Mouse (Mus musculus) adrenal gland (tissue): ENCODE measurements around the gene Gpr88.
"Not testable (repeated sequence)": the region's sequence is repeated elsewhere in the genome, so short reads cannot be mapped to it uniquely, and the experiment has no call there.

ENCODE experiments used
- intact Hi-C: fragments of 180-260 bp; cut with DNase I; formaldehyde crosslinking; loops from one replicate; pipeline ENCODE4 v1.15.1; 2025

Gene Gpr88

GRCm38 (mm10) chr3:116244476-116244875, 8.8 kb downstream of the Gpr88 start:
- intact Hi-C loops, result no loop called here

GRCm38 (mm10) chr3:116242685-116243084, 10.6 kb downstream of the Gpr88 start:
- intact Hi-C loops, result no loop called here

DNA sequence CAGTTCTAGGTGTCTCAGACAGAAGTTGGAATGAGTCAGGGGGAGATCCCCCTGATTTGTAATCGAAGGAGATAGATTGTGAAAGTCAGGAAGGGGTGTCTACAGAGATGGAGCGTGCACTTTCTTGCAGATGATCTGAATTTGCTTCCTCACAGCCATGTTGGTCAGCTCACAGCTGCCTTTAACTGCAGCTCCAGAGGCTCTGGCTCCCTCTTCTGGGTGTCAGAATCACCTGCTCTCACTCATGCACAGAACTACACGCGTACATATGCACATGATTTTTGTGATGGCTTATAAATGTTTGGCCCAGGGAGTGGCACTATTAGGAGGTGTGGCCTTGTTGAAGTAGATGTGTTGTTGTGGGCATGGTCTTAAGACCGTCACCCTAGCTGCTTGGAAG, 15.8 kb downstream of the Gpr88 start:
- intact Hi-C loops, result no loop called here

GRCm38 (mm10) chr3:116236856-116237255, 16.4 kb downstream of the Gpr88 start:
- intact Hi-C loops, result no loop called here

GRCm38 (mm10) chr3:116233515-116233914, 19.8 kb downstream of the Gpr88 start:
- intact Hi-C loops, result no loop called here

GRCm38 (mm10) chr3:116232763-116233162, 20.5 kb downstream of the Gpr88 start:
- intact Hi-C loops, result no loop called here

- intact Hi-C loops, result no loop called here
Observed at GRCm38 (mm10) chr3:116229336-116229735, 24.0 kb downstream of the Gpr88 start.

DNA sequence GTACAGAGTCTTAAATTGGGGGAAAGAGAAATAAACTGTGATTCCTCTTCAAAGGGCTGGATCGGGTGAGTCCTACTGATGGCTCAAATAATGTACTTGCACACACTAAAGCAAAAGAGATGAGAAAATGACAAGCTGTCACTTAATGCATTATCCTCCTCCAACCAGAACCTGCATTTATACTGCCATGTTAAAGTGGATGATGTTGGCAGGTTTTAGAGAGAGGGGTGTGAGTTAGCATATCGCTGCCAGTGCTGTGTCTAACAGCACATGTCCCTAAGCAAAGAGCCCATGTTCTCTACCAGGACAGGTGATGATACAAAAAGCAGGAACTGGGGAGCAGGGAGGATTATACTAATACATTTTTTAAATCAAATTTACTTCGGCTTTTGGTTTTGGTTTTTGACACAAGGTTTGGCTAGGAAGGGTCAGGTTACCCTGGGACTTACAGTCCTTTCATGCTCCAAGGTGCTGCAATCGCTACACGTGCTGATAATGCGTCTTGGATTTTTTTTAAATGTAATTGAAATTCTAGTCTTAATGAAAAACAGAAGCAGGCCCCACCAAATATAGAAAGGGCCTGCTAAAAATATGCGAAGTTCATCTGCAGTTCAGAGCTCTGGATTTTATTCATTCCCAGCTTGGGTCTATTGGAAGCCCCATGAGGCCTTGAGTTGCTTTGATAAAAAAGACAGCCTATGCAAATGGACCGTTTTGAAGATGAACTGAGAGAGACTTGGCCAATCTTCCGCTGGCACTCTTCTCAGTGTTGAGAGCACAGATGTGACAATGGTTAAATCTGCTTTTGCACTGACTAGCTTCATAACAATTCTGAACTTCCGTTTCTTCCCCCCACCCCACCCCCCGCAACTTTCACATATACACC, 24.7 kb downstream of the Gpr88 start:
- intact Hi-C loops, result no loop called here

GRCm38 (mm10) chr3:116227383-116227782, 25.9 kb downstream of the Gpr88 start:
- intact Hi-C loops, result no loop called here

DNA sequence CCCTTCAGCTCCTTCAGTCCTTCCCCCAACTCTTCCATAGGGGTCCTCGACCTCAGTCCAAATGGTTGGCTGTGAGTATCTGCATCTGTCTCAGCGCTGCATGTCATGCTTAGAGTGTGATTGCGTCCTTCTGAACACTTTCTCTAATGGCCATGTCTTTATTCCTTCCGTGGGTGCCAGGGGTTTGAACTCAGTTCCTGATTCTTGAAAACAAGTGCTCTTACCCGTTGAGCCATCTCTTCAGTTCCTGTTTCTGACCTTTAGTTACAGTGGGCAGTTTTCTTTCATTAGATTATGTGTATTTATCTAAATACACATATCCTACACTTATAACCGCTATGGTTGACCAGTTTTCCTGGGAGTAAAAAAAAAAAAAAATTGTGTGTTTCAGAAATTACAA, 26.4 kb downstream of the Gpr88 start:
- intact Hi-C loops, result no loop called here

GRCm38 (mm10) chr3:116222511-116223243, 30.6 kb downstream of the Gpr88 start:
- intact Hi-C loops, result no loop called here

DNA sequence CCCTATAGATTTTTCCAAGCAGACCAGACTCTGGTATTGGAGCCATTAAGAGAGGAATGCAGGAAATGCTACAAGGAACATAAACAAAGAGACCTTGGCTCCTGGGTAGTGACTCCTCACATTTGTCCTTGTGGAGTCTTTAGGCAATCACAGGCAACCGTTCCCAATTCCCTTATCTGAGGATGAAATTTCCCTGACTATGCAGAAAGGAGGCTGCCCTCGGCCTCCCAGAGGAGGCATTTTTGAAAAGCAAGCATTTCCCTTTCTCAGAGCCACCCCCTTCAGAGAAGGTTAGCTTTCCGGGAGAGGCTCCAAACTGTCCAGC, 31.7 kb downstream of the Gpr88 start:
- intact Hi-C loops, result no loop called here

DNA sequence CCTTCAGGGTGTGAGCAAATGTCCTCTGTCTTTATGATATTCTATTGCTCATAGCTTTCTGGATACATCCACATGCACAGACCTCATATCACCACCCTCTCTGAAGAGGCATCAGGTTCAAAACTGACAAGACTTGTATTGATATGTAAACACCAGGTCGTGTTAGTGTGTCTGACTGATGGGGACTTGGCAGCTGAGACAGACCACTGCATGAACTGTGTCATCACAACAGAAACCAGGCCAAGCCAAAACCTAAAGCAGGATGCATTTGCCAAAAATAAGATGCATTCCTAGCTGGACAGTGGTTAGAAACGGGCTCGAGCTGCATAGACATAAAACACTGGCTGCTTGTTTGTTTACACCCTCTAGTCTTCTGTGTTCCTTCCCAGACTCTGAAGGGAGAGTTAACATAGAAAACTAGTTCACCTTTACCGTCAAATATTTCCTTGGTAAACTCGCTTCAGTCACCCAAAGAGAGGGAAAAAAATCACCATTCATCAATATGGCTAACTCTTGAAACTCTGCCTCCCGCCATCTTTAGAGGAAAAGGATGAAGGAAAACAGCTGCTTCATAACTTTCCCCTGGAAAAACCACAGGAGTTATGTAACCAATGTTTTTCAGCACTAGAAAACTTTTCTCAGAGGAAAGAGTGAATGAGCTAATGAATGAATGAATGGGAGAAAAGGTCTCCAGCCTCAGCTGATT, 32.2 kb downstream of the Gpr88 start:
- intact Hi-C loops, result no loop called here

GRCm38 (mm10) chr3:116217398-116217797, 35.9 kb downstream of the Gpr88 start:
- intact Hi-C loops, result not testable (repeated sequence)

GRCm38 (mm10) chr3:116216261-116216660, 37.0 kb downstream of the Gpr88 start:
- intact Hi-C loops, result no loop called here

DNA sequence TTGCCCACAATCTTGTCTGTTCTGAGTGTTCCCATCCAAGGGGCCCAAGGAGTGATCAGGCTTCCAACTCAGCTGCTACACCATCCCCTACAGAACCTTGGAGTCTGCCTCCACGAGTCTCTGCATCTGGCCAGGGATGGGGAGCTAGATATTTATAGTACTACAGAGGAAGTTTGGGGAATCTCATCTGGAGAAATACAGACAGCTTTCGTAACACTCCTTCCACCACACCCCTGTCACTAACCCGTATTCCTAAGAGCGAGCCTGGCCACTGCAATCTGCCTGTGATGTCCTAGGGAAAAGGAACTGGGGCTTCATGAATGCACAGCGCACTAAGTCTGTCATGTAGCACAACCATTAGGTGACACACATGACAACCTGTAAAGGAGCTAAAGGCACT, 41.7 kb downstream of the Gpr88 start:
- intact Hi-C loops, result no loop called here

GRCm38 (mm10) chr3:116210720-116211121, 42.6 kb downstream of the Gpr88 start:
- intact Hi-C loops, result no loop called here

DNA sequence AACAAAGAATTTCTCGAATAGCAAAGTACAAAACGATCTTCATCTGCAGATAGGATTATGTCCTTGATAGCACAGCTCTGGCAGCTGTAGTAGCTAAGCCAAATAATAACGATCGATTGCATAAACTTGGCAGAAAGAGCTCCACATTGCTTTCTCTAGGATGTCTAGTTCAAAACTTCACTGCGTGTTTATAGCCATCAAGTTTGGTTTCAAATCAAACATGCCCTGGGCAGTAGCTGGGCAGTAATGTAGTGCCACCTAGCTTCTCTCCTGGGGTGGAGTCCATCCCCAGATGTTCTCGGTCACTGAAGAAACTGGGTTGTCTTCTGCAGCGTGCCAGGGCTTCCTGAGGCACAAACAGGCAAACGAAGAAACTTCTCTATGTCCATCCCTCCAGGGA, 44.1 kb downstream of the Gpr88 start:
- intact Hi-C loops, result no loop called here

GRCm38 (mm10) chr3:116206306-116206834, 46.9 kb downstream of the Gpr88 start:
- intact Hi-C loops, result no loop called here

GRCm38 (mm10) chr3:116205346-116206219, 47.7 kb downstream of the Gpr88 start:
- intact Hi-C loops, result no loop called here

GRCm38 (mm10) chr3:116204643-116205042, 48.7 kb downstream of the Gpr88 start:
- intact Hi-C loops, result no loop called here
